Mouse (Mus musculus) ES-E14 (cell line): Measurements from ENCODE around the gene Tmprss7. TPM values are rescaled to one million over a fixed set of nuclear protein-coding genes. Genes with fewer than 3 reads are reported as not detected.

ENCODE experiments used
- DNase-seq: peaks from one replicate; pipeline ENCODE4 v3.0.0-alpha.2; 2013; ENCODE audit warnings: low read depth, low spot score
- H3K27ac ChIP-seq: 2 replicates; pipeline ENCODE4 v1.5.1; 2012; ENCODE audit warnings: low read depth, mild to moderate bottlenecking, low read length, moderate library complexity, mixed read lengths; ENCODE audit not compliant: poor library complexity, insufficient read depth, severe bottlenecking
- H3K36me3 ChIP-seq: 2 replicates; pipeline ENCODE4 v1.6.1; 2012; ENCODE audit warnings: mild to moderate bottlenecking, low read length, moderate library complexity, mixed read lengths; ENCODE audit not compliant: control insufficient read depth, poor library complexity, insufficient read depth, severe bottlenecking
- H3K4me1 ChIP-seq, 2 experiments: fragments of 150-350 bp in 1 of 2; sonication (generic) in 1 of 2; 2 replicates each; pipeline ENCODE4 v1.6.1; 2012; ENCODE audit warnings: low read length in 2 of 2, mild to moderate bottlenecking in 1 of 2, mixed read lengths in 1 of 2; ENCODE audit not compliant: control insufficient read depth in 2 of 2, insufficient read depth in 2 of 2, poor library complexity in 1 of 2
- H3K4me3 ChIP-seq, 2 experiments: fragments of 150-350 bp in 1 of 2; sonication (generic) in 1 of 2; 2 replicates each; pipeline ENCODE4 v1.5.1; 2012; ENCODE audit warnings: low read length in 2 of 2, low read depth in 1 of 2, mild to moderate bottlenecking in 1 of 2, mixed read lengths in 1 of 2; ENCODE audit not compliant: insufficient read depth in 1 of 2, poor library complexity in 1 of 2, severe bottlenecking in 1 of 2
- H3K9ac ChIP-seq: 2 replicates; pipeline ENCODE4 v1.6.1; 2012; ENCODE audit warnings: low read depth, mild to moderate bottlenecking, low read length, mixed read lengths; ENCODE audit not compliant: poor library complexity, insufficient read depth, severe bottlenecking
- H3K9me3 ChIP-seq: fragments of 150-350 bp; sonication (generic); 2 replicates; pipeline ENCODE4 v1.6.1; 2012; ENCODE audit warnings: low read depth, mild to moderate bottlenecking, low read length; ENCODE audit not compliant: control insufficient read depth, insufficient read depth
- CHD2 ChIP-seq: IDR thresholded peaks from 2 replicates; pipeline ENCODE4 v1.6.1; 2014; ENCODE audit warnings: mild to moderate bottlenecking, low read depth, low read length, inconsistent platforms
- HCFC1 ChIP-seq: IDR thresholded peaks from 2 replicates; pipeline ENCODE4 v1.6.1; 2012; ENCODE audit warnings: low read length, inconsistent platforms, borderline replicate concordance; ENCODE audit not compliant: insufficient read depth
- MAFK ChIP-seq: IDR thresholded peaks from 2 replicates; pipeline ENCODE4 v1.6.1; 2014; ENCODE audit warnings: mild to moderate bottlenecking, low read depth, low read length, inconsistent platforms; ENCODE audit not compliant: insufficient read depth
- ZC3H11A ChIP-seq: IDR thresholded peaks from 2 replicates; pipeline ENCODE4 v1.6.1; 2012; ENCODE audit warnings: low read depth, mild to moderate bottlenecking, inconsistent platforms, low read length, borderline replicate concordance
- ZNF384 ChIP-seq: IDR thresholded peaks from 2 replicates; pipeline ENCODE4 v1.6.1; 2012; ENCODE audit warnings: low read depth, low read length, inconsistent platforms
- in situ Hi-C, 2 experiments: fragments of 600-800 bp; cut with MboI; formaldehyde crosslinking; loops; one replicate each; pipeline ENCODE4 v1.15.1; 2025; ENCODE audit warnings: low sequenced_read_pairs in 2 of 2, inconsistent platforms in 1 of 2; ENCODE audit not compliant: unreplicated experiment in 2 of 2
- total RNA-seq: library from RNA; depleted of rRNA; stranded (reverse); fragments of 300-350 nt; gene quantifications from 2 replicates; pipeline ENCODE4 v1.2.3, GENCODE M21; 2012

Tmprss7 gene
- total RNA-seq, 1 experiment = 0.09 TPM

- no peaks in the 10 kb centered on the region for H3K9me3 ChIP-seq
- H3K36me3 ChIP-seq = no peaks in the 10 kb centered on the region
- no peak overlapping the region for H3K27ac ChIP-seq
- in situ Hi-C loops = no loop called here
- no peak for DNase-seq
- no peaks in the 10 kb centered on the region for H3K4me1 ChIP-seq
- no peak overlapping the region for H3K9ac ChIP-seq
- TF ChIP-seq HCFC1 (no peak), ZC3H11A (no peak), MAFK (no peak), ZNF384 (no peak), CHD2 (no peak)
- H3K4me3 ChIP-seq = no peak overlapping the region
These were observed 27.3 kb downstream of the Tmprss7 start for GRCm38 (mm10) chr16:45666136-45666535.

- H3K9ac ChIP-seq = no peak overlapping the region
- TF ChIP-seq HCFC1 (no peak), MAFK (no peak), ZC3H11A (no peak), CHD2 (no peak), ZNF384 (no peak)
- no peaks in the 10 kb centered on the region for H3K36me3 ChIP-seq
- H3K4me3 ChIP-seq = no peak overlapping the region
- DNase-seq = no peak
- no peaks in the 10 kb centered on the region for H3K4me1 ChIP-seq
- H3K27ac ChIP-seq = no peak overlapping the region
- in situ Hi-C loops = no loop called here
- H3K9me3 ChIP-seq = no peaks in the 10 kb centered on the region
These were observed 31.1 kb downstream of the Tmprss7 start for GRCm38 (mm10) chr16:45662381-45662780.

GRCm38 (mm10) chr16:45659596-45659995 lies 33.9 kb downstream of the Tmprss7 start:
- H3K36me3 ChIP-seq = no peaks in the 10 kb centered on the region
- H3K9me3 ChIP-seq = no peaks in the 10 kb centered on the region
- H3K4me1 ChIP-seq = no peaks in the 10 kb centered on the region
- no peak for DNase-seq
- no peak overlapping the region for H3K4me3 ChIP-seq
- no peak overlapping the region for H3K9ac ChIP-seq
- TF ChIP-seq HCFC1 (no peak), ZC3H11A (no peak), CHD2 (no peak), MAFK (no peak), ZNF384 (no peak)
- in situ Hi-C loops = no loop called here
- H3K27ac ChIP-seq = no peak overlapping the region

GRCm38 (mm10) chr16:45658248-45658647 lies 35.2 kb downstream of the Tmprss7 start:
- Histone ChIP-seq H3K9me3 (no peaks in the 10 kb centered on the region), H3K27ac (no peak overlapping the region), H3K4me1 (0 out of 4 replicates have a peak, but pooled peaks cover 0 to 2% of the 10 kb centered on the region in 2 experiments), H3K36me3 (no peaks in the 10 kb centered on the region), H3K4me3 (no peak overlapping the region), H3K9ac (no peak overlapping the region)
- DNase-seq = no peak
- in situ Hi-C loops = no loop called here
- TF ChIP-seq ZC3H11A = no peak
- TF ChIP-seq ZNF384 = no peak
- TF ChIP-seq CHD2 = no peak
- no peak for TF ChIP-seq MAFK
- TF ChIP-seq HCFC1 = no peak

GRCm38 (mm10) chr16:45657574-45658159 lies 35.8 kb downstream of the Tmprss7 start:
- no peaks in the 10 kb centered on the region for H3K9me3 ChIP-seq
- TF ChIP-seq MAFK (no peak), ZNF384 (no peak), CHD2 (no peak)
- no peak overlapping the region for H3K9ac ChIP-seq
- in situ Hi-C loops = no loop called here
- 0 out of 4 replicates have a peak, but pooled peaks cover 0 to 2% of the 10 kb centered on the region in 2 experiments for H3K4me1 ChIP-seq
- H3K27ac ChIP-seq = no peak overlapping the region
- H3K36me3 ChIP-seq = no peaks in the 10 kb centered on the region
- DNase-seq = no peak
- no peak overlapping the region for H3K4me3 ChIP-seq
